Mouse (Mus musculus) MEL (cell line): ENCODE measurements around the gene Mtmr14. TPM values are rescaled to one million over a fixed set of nuclear protein-coding genes. Genes with fewer than 3 reads are reported as not detected.

Source experiments
- polyA plus RNA-seq, 2 experiments: library from polyadenylated mRNA; stranded (reverse) in 1 of 2; unstranded in 1 of 2; fragments of >175 nt in 1 of 2; fragments of >200 nt in 1 of 2; gene quantifications; 2 replicates each; pipeline versions ENCODE4 v1.2.1 to v1.2.4; 2012; ENCODE audit warnings: low replicate concordance in 2 of 2, low read depth in 1 of 2; ENCODE audit not compliant: insufficient read length in 2 of 2, insufficient read depth in 1 of 2, missing spikeins in 1 of 2
- total RNA-seq: library from RNA; depleted of rRNA; stranded (reverse); fragments of 300-350 nt; gene quantifications from 2 replicates; pipeline ENCODE4 v1.2.3, GENCODE M21; 2012; rRNA removed

The Mtmr14 gene
- total and polyA plus RNA-seq, 3 experiments = 11.4 to 24.5 TPM; not detected in 1

Other genes with a start within 250 kb of the Mtmr14 start
- 89.1 and 95.7 TPM in 2 replicates for gene Thumpd3, start 191.6 kb upstream of the Mtmr14 start, total RNA-seq
- 100 to 1,000 TPM in 1 of 2 experiments, 10 to 100 TPM in 1; 74.8 to 158 TPM for gene Thumpd3, start 191.6 kb upstream of the Mtmr14 start, polyA plus RNA-seq
- gene Setd5, start 160.5 kb upstream of the Mtmr14 start, total RNA-seq = 43.5 and 50.4 TPM in 2 replicates
- 100 to 1,000 TPM in 1 of 2 experiments, 10 to 100 TPM in 1; 80.2 to 185 TPM for gene Setd5, start 160.5 kb upstream of the Mtmr14 start, polyA plus RNA-seq
- gene Lhfpl4, start 42.5 kb upstream of the Mtmr14 start, total RNA-seq = 0.19 and 0.49 TPM in 2 replicates
- 1 to 10 TPM in 1 of 2 experiments, not detected in 1; 7.7 TPM for gene Lhfpl4, start 42.5 kb upstream of the Mtmr14 start, polyA plus RNA-seq
- 0.72 and 1.6 TPM in 2 replicates for gene Cpne9, start 44.5 kb downstream of the Mtmr14 start, total RNA-seq
- gene Cpne9, start 44.5 kb downstream of the Mtmr14 start, polyA plus RNA-seq = 1 to 10 TPM in 1 of 2 experiments, not detected in 1; 1.3 TPM
- gene Brpf1, start 69.3 kb downstream of the Mtmr14 start, total RNA-seq = 29.8 and 32.6 TPM in 2 replicates
- gene Brpf1, start 69.3 kb downstream of the Mtmr14 start, polyA plus RNA-seq = 10 to 100 TPM; 44.9 to 46.8 TPM
- 8.7 and 9.2 TPM in 2 replicates for gene Ogg1, start 89.1 kb downstream of the Mtmr14 start, total RNA-seq
- 10 to 100 TPM in 1 of 2 experiments, not detected in 1; 20.0 TPM for gene Ogg1, start 89.1 kb downstream of the Mtmr14 start, polyA plus RNA-seq
- 5.3 and 7.9 TPM in 2 replicates for gene Camk1, start 106.1 kb downstream of the Mtmr14 start, total RNA-seq
- 10 to 100 TPM in 1 of 2 experiments, not detected in 1; 13.3 TPM for gene Camk1, start 106.1 kb downstream of the Mtmr14 start, polyA plus RNA-seq
- gene Tada3, start 140.0 kb downstream of the Mtmr14 start, total RNA-seq = 25.0 and 26.1 TPM in 2 replicates
- gene Tada3, start 140.0 kb downstream of the Mtmr14 start, polyA plus RNA-seq = 10 to 100 TPM in 1 of 2 experiments, not detected in 1; 62.2 TPM
- 217 and 231 TPM in 2 replicates for gene Arpc4, start 140.3 kb downstream of the Mtmr14 start, total RNA-seq
- gene Arpc4, start 140.3 kb downstream of the Mtmr14 start, polyA plus RNA-seq = 100 to 1,000 TPM in 1 of 2 experiments, not detected in 1; 375 TPM
- 4.1 and 5.7 TPM in 2 replicates for gene Ttll3, start 151.4 kb downstream of the Mtmr14 start, total RNA-seq
- 10 to 100 TPM in 1 of 2 experiments, not detected in 1; 11.2 TPM for gene Ttll3, start 151.4 kb downstream of the Mtmr14 start, polyA plus RNA-seq
- gene Rpusd3, start 181.5 kb downstream of the Mtmr14 start, total RNA-seq = 24.8 and 29.4 TPM in 2 replicates
- 10 to 100 TPM in 1 of 2 experiments, not detected in 1; 34.1 TPM for gene Rpusd3, start 181.5 kb downstream of the Mtmr14 start, polyA plus RNA-seq
- gene Cidec, start 197.9 kb downstream of the Mtmr14 start, total RNA-seq = not detected in 2 replicates
- gene Cidec, start 197.9 kb downstream of the Mtmr14 start, polyA plus RNA-seq = not detected
- 82.8 and 95.6 TPM in 2 replicates for gene Jagn1, start 204.7 kb downstream of the Mtmr14 start, total RNA-seq
- gene Jagn1, start 204.7 kb downstream of the Mtmr14 start, polyA plus RNA-seq = 10 to 100 TPM in 1 of 2 experiments, not detected in 1; 80.6 TPM
- 0.13 TPM in 1 of 2 replicates, not detected in the other for gene Il17re, start 220.6 kb downstream of the Mtmr14 start, total RNA-seq
- gene Il17re, start 220.6 kb downstream of the Mtmr14 start, polyA plus RNA-seq = not detected
- gene Il17rc, start 233.6 kb downstream of the Mtmr14 start, total RNA-seq = 0.52 and 1.2 TPM in 2 replicates
- gene Il17rc, start 233.6 kb downstream of the Mtmr14 start, polyA plus RNA-seq = 1 to 10 TPM in 1 of 2 experiments, not detected in 1; 1.8 TPM
- 4.1 and 5.9 TPM in 2 replicates for gene Creld1, start 245.5 kb downstream of the Mtmr14 start, total RNA-seq
- gene Creld1, start 245.5 kb downstream of the Mtmr14 start, polyA plus RNA-seq = 10 to 100 TPM in 1 of 2 experiments, not detected in 1; 26.7 TPM